Mouse (Mus musculus): ENCODE measurements around the gene Mbd4.

DNA sequence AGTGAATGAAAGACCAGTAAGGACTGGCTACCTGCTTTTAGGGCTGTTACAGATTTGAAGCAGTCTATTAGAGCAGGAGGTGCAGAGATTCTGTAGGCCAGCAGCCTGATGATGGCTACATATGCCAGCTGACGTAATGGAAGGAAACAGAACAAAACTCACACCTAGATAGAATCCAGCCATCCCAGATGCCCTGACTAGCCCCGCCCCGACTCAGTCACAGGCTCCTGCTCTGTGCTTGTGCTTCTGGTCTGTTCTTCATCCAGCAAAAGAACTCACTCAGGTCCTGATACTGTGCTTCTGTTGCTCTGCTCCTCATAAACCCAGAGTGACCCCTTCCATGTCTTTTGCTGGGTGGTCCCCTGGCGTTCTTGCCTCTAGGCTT is 3.2 kb upstream of the Mbd4 start:
- TF ChIP-seq CTCF (conservative IDR thresholded peaks at IDR 0.05; ENCODE audit: insufficient read depth, insufficient read length, low read depth, low read length): no peak
- no peak for TF ChIP-seq POLR2A (IDR thresholded peaks at IDR 0.05; ENCODE audit: low read depth, low read length)

All from kidney, adult 2 months (tissue).